Mouse (Mus musculus) small intestine, adult 2 months (tissue): Measurements from ENCODE around the gene Sult1b1. TPM values are rescaled to one million over a fixed set of nuclear protein-coding genes. Genes with fewer than 3 reads are reported as not detected.
"Not testable (repeated sequence)": the region's sequence is repeated elsewhere in the genome, so short reads cannot be mapped to it uniquely, and the experiment has no call there.

Experiments
- H3K27ac ChIP-seq: fragments of 200-500 bp; 2 replicates; pipeline ENCODE4 v1.5.1; 2012; ENCODE audit warnings: low read depth, low read length, control low read depth, inconsistent platforms; ENCODE audit not compliant: insufficient read depth
- H3K27me3 ChIP-seq: fragments of 200-500 bp; 2 replicates; pipeline ENCODE4 v1.6.1; 2012; ENCODE audit warnings: mild to moderate bottlenecking, moderate library complexity, low read length, inconsistent platforms; ENCODE audit not compliant: control insufficient read depth, insufficient read depth
- H3K36me3 ChIP-seq: fragments of 200-500 bp; 2 replicates; pipeline ENCODE4 v1.6.1; 2012; ENCODE audit warnings: mild to moderate bottlenecking, low read length, control low read depth, inconsistent platforms; ENCODE audit not compliant: control insufficient read depth, insufficient read depth
- H3K4me1 ChIP-seq: fragments of 200-500 bp; 2 replicates; pipeline ENCODE4 v1.6.1; 2012; ENCODE audit warnings: low read length, inconsistent platforms, mixed read lengths; ENCODE audit not compliant: control insufficient read depth, insufficient read depth, insufficient read length
- H3K4me3 ChIP-seq: fragments of 200-500 bp; 2 replicates; pipeline ENCODE4 v1.5.1; 2012; ENCODE audit warnings: low read depth, mild to moderate bottlenecking, control low read depth, inconsistent platforms, low read length, moderate library complexity
- CTCF ChIP-seq: fragments of 200-500 bp; IDR thresholded peaks from 2 replicates; pipeline ENCODE4 v1.5.1; 2012; ENCODE audit warnings: low read depth, mild to moderate bottlenecking, control low read depth, inconsistent platforms, low read length, moderate library complexity, mixed read lengths; ENCODE audit not compliant: insufficient replicate concordance, insufficient read length; ENCODE audit errors: extremely low read depth
- POLR2A ChIP-seq: fragments of 200-500 bp; IDR thresholded peaks from 2 replicates; pipeline ENCODE4 v1.6.1; 2012; ENCODE audit warnings: low read depth, mild to moderate bottlenecking, control low read depth, inconsistent platforms, low read length, moderate library complexity
- WGBS: fragments of 180-500 bp; shearing (Covaris S2); methylation state at CpG from one replicate; pipeline ENCODE4 v1.1.7; 2018; 5-methylcytosine and 5-hydroxymethylcytosine counted together
- polyA plus RNA-seq: library from polyadenylated mRNA; depleted of rRNA; stranded (reverse); fragments of >200 nt; gene quantifications from 2 replicates; pipeline ENCODE4 v1.2.3, GENCODE M21; 2012; rRNA removed

Sult1b1 gene
- polyA plus RNA-seq, 1 experiment = 7.8 TPM

- no peak for TF ChIP-seq CTCF
- TF ChIP-seq POLR2A = no peak
Observed at GRCm38 (mm10) chr5:87505776-87506458, 32.1 kb downstream of the Sult1b1 start.

GRCm38 (mm10) chr5:87502687-87503086 is 35.3 kb downstream of the Sult1b1 start:
- Histone ChIP-seq H3K36me3 (no peaks in the 10 kb centered on the region), H3K27me3 (no peaks in the 10 kb centered on the region), H3K27ac (no peak overlapping the region), H3K4me1 (no peaks in the 10 kb centered on the region), H3K4me3 (no peak overlapping the region)
- 89% methylated on average over 1 of the region's 1 CpGs for WGBS
- TF ChIP-seq CTCF (no peak), POLR2A (no peak)

More at GRCm38 (mm10) chr5:87505776-87506458, 32.1 kb downstream of the Sult1b1 start:
- H3K27me3 ChIP-seq = no peaks in the 10 kb centered on the region
- H3K4me3 ChIP-seq = no peak overlapping the region
- WGBS = 50% methylated on average over 4 of the region's 4 CpGs
- no peak overlapping the region for H3K27ac ChIP-seq
- no peaks in the 10 kb centered on the region for H3K4me1 ChIP-seq
- H3K36me3 ChIP-seq = no peaks in the 10 kb centered on the region

- H3K27ac ChIP-seq = no peak overlapping the region
Observed at GRCm38 (mm10) chr5:87499341-87499740, 38.7 kb downstream of the Sult1b1 start.

GRCm38 (mm10) chr5:87498936-87499335 is 39.1 kb downstream of the Sult1b1 start:
- no peaks in the 10 kb centered on the region for H3K27me3 ChIP-seq
- H3K36me3 ChIP-seq = no peaks in the 10 kb centered on the region
- H3K4me1 ChIP-seq = no peaks in the 10 kb centered on the region
- H3K27ac ChIP-seq = no peak overlapping the region
- TF ChIP-seq POLR2A = no peak
- no peak for TF ChIP-seq CTCF
- no peak overlapping the region for H3K4me3 ChIP-seq

More at GRCm38 (mm10) chr5:87499341-87499740, 38.7 kb downstream of the Sult1b1 start:
- Histone ChIP-seq H3K4me1 (no peaks in the 10 kb centered on the region), H3K27me3 (no peaks in the 10 kb centered on the region), H3K4me3 (no peak overlapping the region), H3K36me3 (no peaks in the 10 kb centered on the region)
- TF ChIP-seq CTCF (no peak), POLR2A (no peak)

- H3K36me3 ChIP-seq = no peaks in the 10 kb centered on the region
- 95% methylated on average over 1 of the region's 1 CpGs for WGBS
- TF ChIP-seq POLR2A = no peak
- TF ChIP-seq CTCF = no peak
- no peak within 1 kb of the TSS for H3K27ac ChIP-seq
- no peaks in the 10 kb centered on the region for H3K4me1 ChIP-seq
- no peaks in the 10 kb centered on the region for H3K27me3 ChIP-seq
- H3K4me3 ChIP-seq = no peak within 1 kb of the TSS
Observed at GRCm38 (mm10) chr5:87490771-87491170, 47.2 kb downstream of the Sult1b1 start, which contains the start of gene Ugt2a1. Gene Ugt2a1 (minus strand): TSS chr5:87490871.

GRCm38 (mm10) chr5:87486706-87487105 is 51.3 kb downstream of the Sult1b1 start, which contains the start of gene Gm43638:
Gene Gm43638 (minus strand): TSS chr5:87486806.
- not testable (repeated sequence) for H3K4me1 ChIP-seq, H3K27me3 ChIP-seq, H3K27ac ChIP-seq, H3K36me3 ChIP-seq, H3K4me3 ChIP-seq
- 76% methylated on average over 1 of the region's 1 CpGs for WGBS

- Histone ChIP-seq H3K4me1 (no peaks in the 10 kb centered on the region), H3K4me3 (no peak within 1 kb of the TSS), H3K36me3 (no peaks in the 10 kb centered on the region), H3K27me3 (no peaks in the 10 kb centered on the region), H3K27ac (no peak within 1 kb of the TSS)
- 82% methylated on average over 5 of the region's 5 CpGs for WGBS
- TF ChIP-seq POLR2A (no peak), CTCF (no peak)
Observed at GRCm38 (mm10) chr5:87482160-87482559, 55.8 kb downstream of the Sult1b1 start, which contains the start of gene Ugt2a2. Gene Ugt2a2 (minus strand): TSS chr5:87482260.

Other genes starting within 250 kb of the Sult1b1 start
- 4.8 and 11.6 TPM in 2 replicates for gene Ugt2a3, start 201.0 kb downstream of the Sult1b1 start, polyA plus RNA-seq
- gene Ugt2b38, start 114.0 kb downstream of the Sult1b1 start, polyA plus RNA-seq = 0.90 TPM in 1 of 2 replicates, not detected in the other
- not detected in 2 replicates for gene Ugt2a2, start 55.9 kb downstream of the Sult1b1 start, polyA plus RNA-seq
- not detected in 2 replicates for gene Gm43638, start 51.4 kb downstream of the Sult1b1 start, polyA plus RNA-seq
- gene Ugt2a1, start 47.3 kb downstream of the Sult1b1 start, polyA plus RNA-seq = not detected in 2 replicates
- gene Sult1d1, start 30.8 kb upstream of the Sult1b1 start, polyA plus RNA-seq = 0.67 and 1.6 TPM in 2 replicates
- gene Sult1e1, start 53.4 kb upstream of the Sult1b1 start, polyA plus RNA-seq = not detected in 2 replicates
- gene Csn1s1, start 128.0 kb upstream of the Sult1b1 start, polyA plus RNA-seq = not detected in 2 replicates
- gene Csn2, start 161.4 kb upstream of the Sult1b1 start, polyA plus RNA-seq = 0.28 TPM in 1 of 2 replicates, not detected in the other
- not detected in 2 replicates for gene Csn1s2a, start 236.4 kb upstream of the Sult1b1 start, polyA plus RNA-seq